Mouse (Mus musculus) stomach, embryonic 14.5 days (tissue): ENCODE data around the gene Mgat2. TPM values are rescaled to one million over a fixed set of nuclear protein-coding genes. Genes with fewer than 3 reads are reported as not detected.

ENCODE experiments used
- microRNA-seq: library from miRNA; unstranded; fragments of <30 nt; microRNA quantifications from one replicate; pipeline ENCODE4, GENCODE M21; 2016
- polyA plus RNA-seq: library from polyadenylated mRNA; unstranded; fragments of >200 nt; fragmentation: Nextera tagmentation; extraction: Ambion mirVana; gene quantifications from 2 replicates; pipeline ENCODE4 v1.2.1, GENCODE M21; 2014

Mgat2 gene
- polyA plus RNA-seq, 1 experiment from 2014 or later, result 42.6 TPM

Small RNA genes within 50 kb of the gene (microRNA-seq; reads per million reads assigned to microRNA genes)
- gene Gm47287 (not detected), gene Gm47295 (not detected)

Other genes starting within 250 kb of the Mgat2 start
- 2,045 and 2,274 TPM in 2 replicates for gene Rps29, start 25.0 kb upstream of the Mgat2 start, polyA plus RNA-seq
- 21.7 and 23.1 TPM in 2 replicates for gene Lrr1, start 15.3 kb upstream of the Mgat2 start, polyA plus RNA-seq
- 629 and 653 TPM in 2 replicates for gene Rpl36al, start 74 bp upstream of the Mgat2 start, polyA plus RNA-seq
- gene Gm49383, start 12.9 kb downstream of the Mgat2 start, polyA plus RNA-seq, result 24.3 and 29.6 TPM in 2 replicates
- gene Dnaaf2, start 14.3 kb downstream of the Mgat2 start, polyA plus RNA-seq, result 9.2 and 9.4 TPM in 2 replicates
- 24.5 and 27.1 TPM in 2 replicates for gene Gm49384, start 20.1 kb downstream of the Mgat2 start, polyA plus RNA-seq
- gene Pole2, start 44.0 kb downstream of the Mgat2 start, polyA plus RNA-seq, result 33.0 and 35.0 TPM in 2 replicates
- gene Klhdc1, start 57.0 kb downstream of the Mgat2 start, polyA plus RNA-seq, result 7.8 and 8.2 TPM in 2 replicates
- 122 and 124 TPM in 2 replicates for gene Klhdc2, start 112.5 kb downstream of the Mgat2 start, polyA plus RNA-seq
- gene Nemf, start 173.0 kb downstream of the Mgat2 start, polyA plus RNA-seq, result 99.9 and 114 TPM in 2 replicates
- 57.1 and 63.8 TPM in 2 replicates for gene Arf6, start 188.0 kb downstream of the Mgat2 start, polyA plus RNA-seq
- gene Gm9887, start 188.3 kb downstream of the Mgat2 start, polyA plus RNA-seq, result 0.74 and 2.2 TPM in 2 replicates